Mouse (Mus musculus): ENCODE measurements at regions not wholly inside any gene's neighbourhood (a gene's known extent, or its start where the extent isn't known, plus 50 kb on each side); places are given as distances from the start of the nearest gene placed in this dataset.

DNA sequence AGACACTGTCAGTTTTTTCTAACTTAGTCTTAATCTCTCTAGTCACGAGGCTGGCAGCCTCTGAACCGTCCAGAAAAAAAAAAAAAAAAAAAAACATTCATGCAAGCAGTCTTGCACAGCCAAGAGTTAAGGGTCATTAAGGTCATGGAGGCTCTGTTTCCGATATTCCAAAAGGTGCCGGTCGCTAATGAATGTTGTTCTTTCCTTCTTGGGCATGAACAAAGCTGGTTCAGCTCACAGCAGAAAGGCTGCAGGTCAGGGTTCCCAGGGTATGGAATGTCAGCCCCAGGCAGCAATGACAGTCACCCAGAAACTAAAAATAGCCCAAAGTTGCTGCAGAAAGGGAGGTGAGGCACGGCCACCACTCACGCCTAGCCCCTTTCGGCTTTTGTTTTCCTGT, 80.3 kb downstream of the 1810010D01Rik start:
- TF ChIP-seq CTCF (IDR thresholded peaks at IDR 0.05; ENCODE audit: insufficient read depth, low read length), result no peak
- TF ChIP-seq POLR2A (IDR thresholded peaks at IDR 0.05; ENCODE audit: borderline replicate concordance, extremely low read depth, low read depth, low read length), result no peak
